Mouse (Mus musculus) neutrophil, adult 83 days (primary cell): ENCODE data around the gene Trp73. TPM values are rescaled to one million over a fixed set of nuclear protein-coding genes. Genes with fewer than 3 reads are reported as not detected.

ENCODE experiments used
- total RNA-seq, 2 experiments: library from RNA; stranded (reverse); gene quantifications; one replicate each; pipeline ENCODE4 v1.2.4; 2023

Gene Trp73
- total RNA-seq, result not detected

GRCm38 (mm10) chr4:154140182-154140212 is at the start of gene Trp73:
TSS of gene Trp73 (minus strand) at chr4:154140208.

DNA sequence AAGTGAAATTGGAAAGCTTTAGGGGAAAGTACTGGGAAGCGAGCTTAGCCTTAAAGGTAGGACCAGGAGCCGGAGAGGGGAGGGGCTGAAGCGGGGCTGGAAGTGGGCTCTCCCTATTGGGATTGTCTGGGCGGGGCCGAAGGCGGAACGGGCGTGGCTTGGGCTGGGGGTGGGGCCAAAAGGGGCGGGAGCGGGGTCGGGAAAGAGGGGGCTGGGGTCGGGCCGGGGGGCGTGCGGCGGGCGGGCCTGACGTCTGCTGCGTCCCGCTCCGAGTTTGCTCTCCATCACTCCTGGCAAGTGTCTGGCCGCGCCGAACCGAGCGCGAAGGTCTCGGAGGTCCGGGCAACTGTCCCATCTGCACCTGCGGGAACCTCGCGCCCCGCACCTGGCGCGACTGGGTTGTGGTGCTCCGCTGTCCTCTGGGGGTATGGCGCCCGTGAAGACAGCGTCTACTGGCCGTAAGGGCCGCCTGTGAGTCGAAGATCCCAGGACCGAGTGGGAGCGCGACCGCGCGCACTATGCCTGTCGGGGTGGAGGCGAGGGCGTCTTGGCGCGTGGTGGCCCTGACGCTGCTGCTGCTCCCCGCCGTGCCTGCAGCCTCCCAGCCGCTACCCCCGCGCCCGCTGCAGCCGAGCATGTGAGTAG is 30.6 kb upstream of the Trp73 start, which contains the start of gene Megf6:
Gene Megf6, plus strand, starts transcription at position 225 of the 645 bp plus-strand sequence.

DNA sequence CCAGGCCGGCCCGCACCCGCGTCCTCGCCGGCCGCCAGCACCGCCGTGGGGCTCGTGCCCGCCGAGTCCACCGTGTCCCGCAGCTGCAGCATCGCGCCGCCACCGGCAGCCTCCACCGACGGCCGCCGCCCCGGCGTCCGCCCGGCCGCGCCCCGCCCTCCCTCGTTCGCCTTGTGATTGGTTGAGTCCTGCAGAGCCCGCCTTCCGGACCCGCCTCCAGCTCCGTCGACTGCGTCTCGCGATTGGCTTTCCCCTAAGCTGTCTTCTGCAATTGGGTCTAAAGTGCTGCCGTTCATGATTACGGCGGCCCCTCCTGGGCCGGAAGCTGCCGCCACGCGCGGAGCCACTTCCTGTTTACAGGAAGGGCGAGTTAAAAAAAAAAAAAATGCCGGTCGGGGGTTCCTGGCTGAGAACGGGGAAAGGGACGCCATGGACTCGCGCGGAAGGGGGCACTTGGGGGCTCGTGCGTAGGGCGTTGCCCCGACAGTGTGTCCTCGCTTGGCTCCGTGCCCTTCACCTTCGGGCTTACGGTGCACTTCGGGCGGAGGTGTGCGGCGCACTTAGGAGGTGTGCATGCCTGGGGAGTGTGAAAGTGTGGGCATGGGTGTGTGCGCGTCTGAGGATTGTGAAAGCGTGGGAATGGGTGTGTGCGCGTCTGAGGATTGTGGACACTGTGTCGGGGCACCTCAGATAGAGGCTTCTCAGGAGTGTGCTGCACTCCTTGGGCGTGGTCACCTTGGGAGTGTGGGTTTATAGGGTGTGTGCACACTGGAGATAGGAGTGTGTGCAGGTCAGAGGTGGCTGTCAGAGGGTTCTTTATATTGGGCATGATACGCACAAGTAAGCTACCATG is 20.8 kb upstream of the Trp73 start, which contains the start of gene Tprgl:
Gene Tprgl, minus strand, starts transcription at position 129 of the 853 bp plus-strand sequence.

GRCm38 (mm10) chr4:154142211-154143040 is 2.4 kb upstream of the Trp73 start, which contains the start of gene Wrap73:
TSS of gene Wrap73 (plus strand) at chr4:154142372.

DNA sequence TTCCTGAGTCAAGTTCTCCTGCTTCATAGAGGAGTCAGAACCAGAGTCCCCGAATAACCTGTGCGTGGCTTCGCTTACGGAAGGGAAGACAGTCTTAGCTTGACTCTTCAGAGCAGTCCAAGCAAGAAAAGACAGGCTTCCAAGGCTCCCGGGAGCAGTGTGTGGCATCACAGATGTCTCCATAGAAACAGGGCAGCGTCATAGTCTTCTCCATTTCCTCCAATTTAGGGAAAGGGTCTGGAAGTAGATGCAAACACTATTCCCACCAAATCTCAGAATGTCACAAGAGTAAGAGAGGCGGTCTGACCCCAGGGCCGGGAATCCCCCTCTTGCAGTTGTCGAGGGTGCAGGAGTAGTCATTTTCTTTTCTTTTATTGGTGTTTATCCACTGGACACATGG is 97.4 kb downstream of the Trp73 start, which contains the start of gene Ccdc27:
Gene Ccdc27, minus strand, starts transcription at position 101 of the 400 bp plus-strand sequence.

GRCm38 (mm10) chr4:154025641-154026440 is 114.2 kb downstream of the Trp73 start, which contains the start of gene Smim1:
TSS of gene Smim1 (minus strand) at chr4:154026230.

GRCm38 (mm10) chr4:154011646-154012089 is 128.3 kb downstream of the Trp73 start, which contains the start of gene Lrrc47:
TSS of gene Lrrc47 (plus strand) at chr4:154011731.

Other genes with a start within 250 kb of the Trp73 start
- gene A430005L14Rik, start 183.0 kb downstream of the Trp73 start, total RNA-seq, result 10 to 100 TPM; 12.7 to 21.4 TPM
- 10 to 100 TPM in 1 of 2 experiments, 1 to 10 TPM in 1; 10.0 to 13.1 TPM for gene Dffb, start 165.1 kb downstream of the Trp73 start, total RNA-seq
- 1 to 10 TPM; 6.6 to 6.8 TPM for gene Cep104, start 165.0 kb downstream of the Trp73 start, total RNA-seq
- gene Lrrc47, start 128.5 kb downstream of the Trp73 start, total RNA-seq, result 10 to 100 TPM; 27.2 to 30.5 TPM
- 10 to 100 TPM; 10.8 to 11.7 TPM for gene Smim1, start 114.0 kb downstream of the Trp73 start, total RNA-seq
- not detected for gene Ccdc27, start 97.5 kb downstream of the Trp73 start, total RNA-seq
- gene Wrap73, start 2.2 kb upstream of the Trp73 start, total RNA-seq, result 10 to 100 TPM; 10.1 to 10.3 TPM
- 100 to 1,000 TPM; 135 to 139 TPM for gene Tprgl, start 20.5 kb upstream of the Trp73 start, total RNA-seq
- under 1 TPM in 1 of 2 experiments, not detected in 1; 0.11 TPM for gene Megf6, start 30.5 kb upstream of the Trp73 start, total RNA-seq
- not detected for gene Arhgef16, start 161.5 kb upstream of the Trp73 start, total RNA-seq
- not detected for gene B230104I21Rik, start 195.9 kb upstream of the Trp73 start, total RNA-seq